Mouse (Mus musculus): ENCODE data around the gene Atic. TPM values are rescaled to one million over a fixed set of nuclear protein-coding genes. Genes with fewer than 3 reads are reported as not detected.

Atic gene
- total RNA-seq, 2 experiments from 2014 or later: 45.4 to 115 TPM

DNA sequence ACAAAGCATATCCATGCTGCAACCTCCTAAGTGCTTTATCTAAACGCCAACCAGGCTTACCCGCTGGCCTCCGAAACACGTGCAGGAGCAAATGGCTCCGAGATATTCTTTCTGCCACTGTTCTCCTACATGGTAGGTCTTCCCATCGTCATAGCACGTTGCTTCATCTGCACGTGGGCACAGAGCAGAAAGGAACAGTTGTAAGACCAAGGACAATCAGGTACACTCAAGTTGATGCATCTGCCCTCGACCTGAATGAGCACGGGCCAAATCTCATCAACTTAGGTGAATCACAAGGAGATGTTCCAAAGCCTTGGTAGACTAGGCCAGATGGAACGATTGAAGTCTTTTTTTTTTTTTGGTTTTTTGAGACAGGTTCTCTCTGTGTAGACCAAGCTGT is 33.1 kb downstream of the Atic start:
- ATAC-seq (ENCODE audit: poor library complexity, severe bottlenecking): no peak

GRCm38 (mm10) chr1:71593184-71593583 is 36.2 kb downstream of the Atic start:
- ATAC-seq (ENCODE audit: poor library complexity, severe bottlenecking): no peak

- no peak for ATAC-seq (ENCODE audit: poor library complexity, severe bottlenecking)
Observed at GRCm38 (mm10) chr1:71594268-71594667, 37.3 kb downstream of the Atic start.

GRCm38 (mm10) chr1:71595365-71595764 is 38.4 kb downstream of the Atic start:
- ATAC-seq (ENCODE audit: poor library complexity, severe bottlenecking): no peak

DNA sequence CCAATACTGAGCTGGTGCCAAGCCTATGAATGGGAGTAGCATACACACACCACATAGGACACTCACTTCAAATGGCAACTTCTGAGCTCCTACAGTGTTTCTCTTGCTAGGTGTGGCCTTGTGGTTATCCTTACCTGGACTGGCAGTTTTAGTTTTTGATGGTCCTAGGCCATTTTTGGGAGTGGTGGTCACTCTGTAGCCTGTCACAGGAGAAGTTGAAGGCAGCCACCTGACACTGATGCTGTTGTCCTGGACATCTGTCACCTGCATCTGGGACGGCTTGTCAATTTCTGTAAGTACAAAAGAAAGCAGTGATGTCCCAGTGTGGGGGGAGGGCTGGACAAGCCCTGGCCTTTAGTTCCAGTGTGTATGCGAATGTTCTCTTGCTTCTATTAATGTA is 48.8 kb downstream of the Atic start:
- ATAC-seq (ENCODE audit: poor library complexity, severe bottlenecking): no peak

DNA sequence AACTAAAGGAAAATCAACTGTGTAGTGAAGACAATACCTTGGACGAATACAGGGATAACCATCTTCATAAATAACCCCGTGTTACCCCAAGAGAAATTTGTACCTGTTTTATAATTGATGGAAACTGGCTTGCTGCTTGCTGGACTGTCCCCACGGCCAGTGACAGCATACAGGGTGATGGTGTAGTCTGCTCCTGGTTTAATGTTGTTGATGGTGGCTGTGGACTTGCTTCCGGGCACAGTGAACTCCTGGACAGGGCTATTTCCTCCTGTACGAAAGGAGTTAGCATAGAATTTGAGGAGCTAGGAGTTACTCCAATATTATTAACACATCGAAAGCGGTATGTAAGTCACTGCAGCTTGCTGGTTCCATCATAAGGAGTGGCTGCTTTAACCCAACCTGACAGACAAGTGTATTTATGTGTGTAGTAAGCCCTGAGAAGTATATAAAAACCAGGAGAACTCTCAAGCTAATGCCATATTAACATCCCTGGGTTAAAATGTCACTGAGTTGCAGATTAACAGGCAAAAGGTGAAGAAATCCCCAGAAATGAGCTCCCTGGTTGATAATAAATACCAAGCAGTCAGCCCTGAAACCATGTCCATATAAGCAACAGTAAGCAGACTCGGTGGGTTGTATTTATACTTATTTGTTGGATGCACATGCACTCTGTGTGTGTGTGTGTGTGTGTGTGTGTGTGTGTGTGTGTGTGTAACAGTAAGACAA is 49.8 kb downstream of the Atic start:
- no peak for ATAC-seq (ENCODE audit: poor library complexity, severe bottlenecking)

GRCm38 (mm10) chr1:71609057-71609775 is 52.3 kb downstream of the Atic start:
- no peak for ATAC-seq (ENCODE audit: poor library complexity, severe bottlenecking)

DNA sequence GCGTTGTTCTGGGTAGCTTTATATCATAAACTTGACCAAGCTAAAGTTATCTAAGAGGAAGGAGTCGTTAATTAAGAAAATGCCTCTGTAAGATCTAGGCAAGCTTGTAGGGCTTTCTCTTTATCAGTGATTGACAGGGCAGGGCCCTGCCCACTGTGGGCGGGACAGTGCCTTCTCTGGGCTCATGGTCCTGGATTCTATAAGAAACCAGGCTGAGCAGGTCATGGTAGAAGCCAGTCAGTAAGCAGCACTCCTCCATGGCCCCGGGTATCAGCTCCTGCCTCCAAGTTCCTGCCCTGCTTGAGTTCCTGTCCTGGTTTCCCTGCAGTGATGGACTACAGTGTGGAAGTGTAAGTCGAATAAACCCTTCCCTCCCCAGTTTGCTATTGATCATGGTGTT is 53.0 kb downstream of the Atic start:
- no peak for ATAC-seq (ENCODE audit: poor library complexity, severe bottlenecking)

DNA sequence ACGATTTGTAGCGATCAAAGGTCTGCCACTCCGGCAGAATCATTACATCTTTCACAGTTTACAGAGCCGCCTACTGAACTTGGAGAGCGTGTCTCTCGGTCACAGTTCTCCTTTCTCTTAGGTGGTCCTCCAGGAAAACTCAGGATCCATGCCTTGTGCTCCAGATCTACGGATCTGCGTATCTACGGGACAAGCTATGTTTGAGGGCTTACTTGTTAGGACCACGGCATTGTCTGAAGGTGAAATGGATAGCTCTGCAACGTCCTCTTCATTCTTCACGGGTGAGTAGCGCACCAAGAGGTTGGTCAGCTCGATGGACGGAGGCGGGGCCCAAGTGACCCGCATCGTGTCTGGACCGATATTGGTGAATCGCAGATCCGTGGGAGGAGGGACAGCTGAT is 55.3 kb downstream of the Atic start:
- no peak for ATAC-seq (ENCODE audit: poor library complexity, severe bottlenecking)

- ATAC-seq (ENCODE audit: poor library complexity, severe bottlenecking): no peak
Observed at GRCm38 (mm10) chr1:71614545-71615246, 57.7 kb downstream of the Atic start.

DNA sequence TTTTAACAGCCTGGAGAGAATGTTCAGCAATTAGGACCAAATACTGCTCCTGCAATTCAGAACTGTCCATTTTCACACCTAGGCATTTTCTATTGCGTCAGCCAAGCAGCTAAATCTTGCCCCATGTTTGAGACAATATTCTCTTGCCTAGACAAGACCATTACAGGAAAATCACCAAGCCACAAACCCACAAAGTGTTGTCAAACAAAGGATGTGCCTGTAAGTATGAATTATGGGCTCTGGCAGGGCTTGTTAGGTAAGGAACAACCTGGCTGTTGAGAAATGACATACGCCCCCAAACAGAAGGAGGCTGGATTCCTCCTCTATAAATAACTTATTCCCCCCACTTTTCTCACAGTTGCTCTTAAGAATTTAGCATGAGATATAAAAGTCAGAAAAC is 64.6 kb downstream of the Atic start:
- ATAC-seq (ENCODE audit: poor library complexity, severe bottlenecking): no peak

DNA sequence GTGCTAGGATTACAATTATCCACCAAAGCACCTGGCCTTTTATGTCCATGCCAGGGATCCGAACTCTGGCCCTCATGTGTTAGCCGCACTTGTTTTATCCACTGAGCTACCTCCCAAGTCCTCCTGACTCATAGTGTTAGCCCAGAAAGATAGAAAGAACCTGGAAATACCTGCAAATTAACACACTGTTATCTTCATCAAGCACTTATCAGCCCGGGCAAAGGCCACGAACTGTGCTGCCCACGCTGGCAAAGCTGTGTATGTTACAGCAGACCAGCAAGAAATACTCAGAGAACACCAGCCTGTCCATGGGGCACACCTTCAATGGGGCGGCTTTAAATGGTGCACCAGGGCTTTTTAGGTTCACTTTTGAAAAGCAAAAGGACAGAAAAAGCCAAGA is 66.7 kb downstream of the Atic start:
- ATAC-seq (ENCODE audit: poor library complexity, severe bottlenecking): no peak

Other genes with a start within 250 kb of the Atic start
- not detected in 2 replicates for gene Abca12, start 142.2 kb upstream of the Atic start, total RNA-seq (2015)
- not detected in 2 replicates for gene Abca12, start 142.2 kb upstream of the Atic start, total RNA-seq (2017)
- 1,871 and 1,924 TPM in 2 replicates for gene Fn1, start 96.0 kb downstream of the Atic start, total RNA-seq (2015)
- 1,132 and 1,387 TPM in 2 replicates for gene Fn1, start 96.0 kb downstream of the Atic start, total RNA-seq (2017)